ENCODE assay signal across 27 mouse cellular contexts in genomic region chr7:139840443-139841168, GRCm38 (mm10). TPM values are rescaled to one million over a fixed set of nuclear protein-coding genes. Genes with fewer than 3 reads are reported as not detected.
DNase-seq lines count a peak whose midpoint lies in the region; ATAC-seq and TF ChIP-seq lines count a peak whose summit lies in the region.
"Had no signal": no experiment of that assay in that cellular context is flagged by ENCODE, and none has a peak within 500 bp of the region (broad histone marks: within the 10 kb centered on the region; RNA-seq: fewer than 3 reads in every experiment).

No protein-coding gene starts in this region.

- H3K36me3 ChIP-seq in C2C12 (ENCODE audit: control insufficient read depth, insufficient read depth): no peaks in the 10 kb centered on the region
- no peaks in the 10 kb centered on the region for H3K36me3 ChIP-seq in heart, embryonic 12.5 days
- no peaks in the 10 kb centered on the region for H3K36me3 ChIP-seq in kidney, embryonic 14.5 days (ENCODE audit: control insufficient read depth, insufficient read depth, low read length)
- H3K36me3 ChIP-seq: heart, embryonic 15.5 days had no signal

- no peak for ATAC-seq in heart, embryonic 12.5 days (ENCODE audit: insufficient number of reproducible peaks, low FRiP score)
- ATAC-seq in kidney, embryonic 14.5 days (ENCODE audit: low FRiP score, low TSS enrichment): no peak
- ATAC-seq: forebrain, embryonic 14.5 days; forebrain, postnatal 0 days; hindbrain, postnatal 0 days; inflammation-experienced regulatory T-cells, adult 6 months; intestine, embryonic 16.5 days; Patski had no signal

- H3K4me3 ChIP-seq in C2C12 (ENCODE audit: insufficient read depth, poor library complexity, severe bottlenecking): no peak overlapping the region
- H3K4me3 ChIP-seq in heart, embryonic 12.5 days: no peak overlapping the region
- H3K4me3 ChIP-seq in kidney, embryonic 14.5 days (ENCODE audit: low read length): no peak overlapping the region
- H3K4me3 ChIP-seq: gastrocnemius, adult 2 months; heart, embryonic 15.5 days; hindbrain, embryonic 10.5 days had no signal

- H3K27ac ChIP-seq in heart, embryonic 12.5 days (ENCODE audit: poor library complexity, severe bottlenecking): no peak overlapping the region
- no peak overlapping the region for H3K27ac ChIP-seq in kidney, embryonic 14.5 days (ENCODE audit: low read depth, low read length)
- H3K27ac ChIP-seq: gastrocnemius, adult 2 months; heart, embryonic 15.5 days; hindbrain, embryonic 10.5 days; hindbrain, embryonic 14.5 days; hindbrain, postnatal 0 days had no signal

- no peaks in the 10 kb centered on the region for H3K27me3 ChIP-seq in C2C12 (ENCODE audit: control insufficient read depth, insufficient read depth, insufficient read length)
- H3K27me3 ChIP-seq in heart, embryonic 12.5 days (replicated peaks): peaks cover 31% of the 10 kb centered on the region
- H3K27me3 ChIP-seq in kidney, embryonic 14.5 days (ENCODE audit: control insufficient read depth, insufficient read depth, low read length): no peaks in the 10 kb centered on the region
- H3K27me3 ChIP-seq: Patski had no signal

- no peak for TF ChIP-seq CTCF in C2C12 (IDR thresholded peaks at IDR 0.05; ENCODE audit: control insufficient read depth, insufficient read depth, insufficient read length)

- no peak overlapping the region for H3ac ChIP-seq in C2C12 (ENCODE audit: control insufficient read depth, insufficient read length, low read depth)

- H3K4me2 ChIP-seq in heart, embryonic 12.5 days: no peak overlapping the region
- H3K4me2 ChIP-seq in kidney, embryonic 14.5 days (replicated peaks; ENCODE audit: low read depth, low read length): no peak overlapping the region
- H3K4me2 ChIP-seq: heart, embryonic 11.5 days; heart, embryonic 15.5 days; hindbrain, embryonic 14.5 days had no signal

- H3K79me3 ChIP-seq in C2C12 (ENCODE audit: low read depth): no peaks in the 10 kb centered on the region

- DNase-seq in 3134 (ENCODE audit: extremely low read depth, insufficient read length, low spot score): peak; percentile 56
- peak; percentile 59 for DNase-seq in brain, adult 2 months (ENCODE audit: low read depth, low spot score)
- no peak for DNase-seq in Muller cell, postnatal 12 days (ENCODE audit: inconsistent ontology term)
- DNase-seq: adrenal gland, adult 2 months; adrenal gland, postnatal 25 days; cerebellum, adult 18-20 months; cerebellum, adult 9-10 months; cerebellum, postnatal 14 days; forebrain, postnatal 0 days; gastrocnemius, adult 2 months; gastrocnemius, postnatal 14 days; heart, adult 11 months; heart, postnatal 10 days; heart, postnatal 36 days; kidney, adult 18-20 months had no signal

- H3K4me1 ChIP-seq in heart, embryonic 12.5 days (replicated peaks): 0 out of 2 replicates have a peak, but pooled peaks cover 7% of the 10 kb centered on the region
- H3K4me1 ChIP-seq in kidney, embryonic 14.5 days (ENCODE audit: control insufficient read depth, insufficient read depth, low read length): peaks cover 9% of the 10 kb centered on the region; the same call in 1 of the 2 replicates
- H3K4me1 ChIP-seq: heart, embryonic 15.5 days had no signal

- 75% methylated on average over 11 of the region's 11 CpGs for WGBS in heart, embryonic 12.5 days
- WGBS in kidney, embryonic 14.5 days: 85% methylated on average over 11 of the region's 11 CpGs

- no peaks in the 10 kb centered on the region for H3K79me2 ChIP-seq in C2C12 (ENCODE audit: control insufficient read depth, insufficient read depth)

- H3K9me3 ChIP-seq in heart, embryonic 12.5 days (replicated peaks): no peaks in the 10 kb centered on the region
- H3K9me3 ChIP-seq in kidney, embryonic 14.5 days (ENCODE audit: control insufficient read depth, low read length): no peaks in the 10 kb centered on the region
- H3K9me3 ChIP-seq: heart, embryonic 15.5 days had no signal

- H3K9ac ChIP-seq in heart, embryonic 12.5 days: no peak overlapping the region
- no peak overlapping the region for H3K9ac ChIP-seq in kidney, embryonic 14.5 days (ENCODE audit: low read depth, low read length)
- H3K9ac ChIP-seq: forebrain, postnatal 0 days; heart, embryonic 15.5 days; hindbrain, embryonic 14.5 days had no signal

TF ChIP-seq in C2C12, 6 proteins besides CTCF, POLR2A, EP300 and RAD21:
- TF ChIP-seq USF1 (IDR thresholded peaks at IDR 0.05; ENCODE audit: low read depth): peak; percentile 73
- no peak for TF ChIP-seq MYOG (IDR thresholded peaks at IDR 0.05; ENCODE audit: control insufficient read depth, extremely low read depth, insufficient read length)
- no peak for TF ChIP-seq MYOD1 (IDR thresholded peaks at IDR 0.05; ENCODE audit: control insufficient read depth, insufficient read length, low read depth)
- no peak for TF ChIP-seq MAX (IDR thresholded peaks at IDR 0.05)

RNA-seq across cellular contexts. Expression of gene Adgra1, which starts 6.6 kb away (rescaled TPM):
- 0.14 TPM for polyA plus RNA-seq in C2C12 (2012; fragmentation: generic; extraction: Trizol)
- 0.05 and 0.18 TPM in 2 replicates for polyA plus RNA-seq in heart, embryonic 12.5 days (2016; fragmentation: Nextera tagmentation; extraction: Ambion mirVana)
- polyA plus RNA-seq in kidney, embryonic 14.5 days (2014; fragmentation: Nextera tagmentation; extraction: Ambion mirVana): 0.17 and 0.93 TPM in 2 replicates
- polyA plus RNA-seq: heart, embryonic 11.5 days; heart, embryonic 15.5 days; inflammation-experienced regulatory T-cells, adult 6 months had no signal

RNA-seq across cellular contexts. Expression of gene Kndc1, which starts 53.9 kb away (rescaled TPM):
- polyA plus RNA-seq in C2C12 (2012; fragmentation: generic; extraction: Trizol): not detected
- 0.06 TPM in 1 of 2 replicates, not detected in the other for polyA plus RNA-seq in heart, embryonic 12.5 days (2016; fragmentation: Nextera tagmentation; extraction: Ambion mirVana)
- 0.14 and 0.18 TPM in 2 replicates for polyA plus RNA-seq in kidney, embryonic 14.5 days (2014; fragmentation: Nextera tagmentation; extraction: Ambion mirVana)
